ENCODE assay signal across 13 mouse cellular contexts in genomic region chr3:148650241-148650640, GRCm38 (mm10).
"Had no signal": no experiment of that assay in that cellular context is flagged by ENCODE, and none has a peak within 500 bp of the region (broad histone marks: within the 10 kb centered on the region; RNA-seq: fewer than 3 reads in every experiment).

No protein-coding gene starts in this region.

- H3K27ac ChIP-seq: liver, embryonic 14.5 days; midbrain, embryonic 15.5 days; neural tube, embryonic 12.5 days had no signal

- H3K9ac ChIP-seq: liver, embryonic 14.5 days; lung, embryonic 14.5 days; midbrain, embryonic 15.5 days; neural tube, embryonic 12.5 days had no signal

- H3K36me3 ChIP-seq: midbrain, embryonic 15.5 days; neural tube, embryonic 12.5 days had no signal

- DNase-seq: lung, adult 18-20 months; lung, embryonic 14.5 days; lung, postnatal 10 days; lung, postnatal 4 days; right cerebral cortex, postnatal 25 days; right cerebral cortex, postnatal 4 days; spleen, adult 18-20 months; thymus, adult 18-20 months; thymus, postnatal 14 days; thymus, postnatal 36 days had no signal

- H3K4me1 ChIP-seq: midbrain, embryonic 15.5 days; neural tube, embryonic 12.5 days had no signal

- H3K4me2 ChIP-seq: lung, embryonic 14.5 days; midbrain, embryonic 15.5 days; neural tube, embryonic 12.5 days had no signal

- H3K4me3 ChIP-seq: midbrain, embryonic 15.5 days; neural tube, embryonic 12.5 days had no signal

- ATAC-seq: midbrain, embryonic 15.5 days had no signal

- H3K27me3 ChIP-seq: midbrain, embryonic 15.5 days; neural tube, embryonic 12.5 days had no signal

- H3K9me3 ChIP-seq: midbrain, embryonic 15.5 days; neural tube, embryonic 12.5 days had no signal
